Mouse (Mus musculus): ENCODE data around the gene Cbl. TPM values are rescaled to one million over a fixed set of nuclear protein-coding genes. Genes with fewer than 3 reads are reported as not detected.

Gene Cbl
- polyA plus RNA-seq, 1 experiment from 2014 or later = 22.9 TPM

DNA sequence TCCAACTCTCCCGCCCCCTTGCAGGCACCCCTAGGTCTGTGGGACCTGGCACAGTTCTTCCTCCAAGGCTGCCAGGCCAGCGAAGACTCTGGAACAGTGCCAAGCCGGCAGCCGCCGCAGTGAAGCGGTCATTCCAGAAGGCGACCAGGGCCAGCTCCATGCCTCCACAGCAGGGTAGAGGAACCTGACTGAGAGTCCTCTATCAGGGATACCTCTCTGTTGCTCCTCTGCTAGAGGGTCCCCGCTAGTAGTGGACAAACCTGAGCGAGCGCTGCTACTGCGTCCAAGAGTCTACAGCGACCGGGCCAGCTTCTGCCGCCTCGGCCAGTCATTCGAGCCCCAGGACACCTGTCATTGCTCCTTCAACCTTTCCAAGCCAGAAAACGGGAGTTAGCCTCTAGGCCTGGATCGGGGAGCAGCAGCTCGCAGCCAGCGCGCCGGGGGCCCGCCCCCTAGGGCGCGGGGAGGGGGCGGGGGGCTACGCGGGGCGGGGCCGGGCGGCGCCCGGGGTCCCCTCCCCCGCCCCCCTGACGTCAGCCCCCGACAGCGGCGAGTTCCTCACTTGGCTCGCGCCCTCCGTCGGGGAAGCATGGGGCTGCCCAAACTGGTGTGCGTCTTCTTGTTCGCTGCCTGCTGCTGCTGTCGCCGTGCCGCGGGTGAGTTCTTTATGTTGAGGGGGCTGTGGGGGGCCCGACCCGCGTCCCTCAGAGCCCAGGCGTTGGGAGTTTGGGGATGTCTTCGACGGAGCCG lies 99.6 kb downstream of the Cbl start, which contains the start of gene Mcam:
TSS of gene Mcam (plus strand) at position 369 of the 750 bp plus-strand sequence.
- peak; percentile 33 for ATAC-seq (replicated peaks; ENCODE audit: low FRiP score)

DNA sequence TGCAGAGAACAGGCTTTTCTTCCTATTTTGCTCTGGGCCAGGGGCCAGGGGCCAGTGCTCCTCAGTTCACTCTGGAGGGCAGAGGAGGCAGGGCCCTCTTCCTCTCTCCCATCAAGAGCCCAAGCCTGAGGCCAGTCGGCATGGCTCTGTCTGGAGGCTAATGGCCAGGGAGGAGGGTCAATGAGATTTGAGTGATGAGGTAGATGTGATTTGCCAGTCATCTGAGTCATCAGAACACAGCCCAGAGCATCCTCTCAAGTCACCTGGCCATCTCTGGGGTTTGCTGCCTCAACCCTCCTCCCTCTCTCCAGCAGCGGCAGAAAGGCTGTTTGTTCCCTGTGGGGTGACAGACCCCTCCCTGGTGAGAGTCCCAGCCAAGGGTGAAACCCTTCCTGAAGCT lies 100.6 kb downstream of the Cbl start:
- peak overlapping the region; percentile 29 for H3K9ac ChIP-seq
- WGBS = 0% methylated on average over 2 of the region's 2 CpGs
- ATAC-seq (replicated peaks; ENCODE audit: low FRiP score) = no peak

More for the DNA sequence above, 99.6 kb downstream of the Cbl start, which contains the start of gene Mcam:
- Histone ChIP-seq H3K4me3 (replicated peaks) (peak within 1 kb of the TSS; percentile 63), H3K9me3 (replicated peaks) (no peaks in the 10 kb centered on the region), H3K27ac (peak within 1 kb of the TSS; percentile 87), H3K4me1 (peaks cover 79% of the 10 kb centered on the region), H3K4me2 (peak within 1 kb of the TSS; percentile 92), H3K27me3 (peaks cover 7% of the 10 kb centered on the region), H3K36me3 (peaks cover 24% of the 10 kb centered on the region), H3K9ac (peak within 1 kb of the TSS; percentile 65)
- 0% methylated on average over 55 of the region's 55 CpGs for WGBS

DNA sequence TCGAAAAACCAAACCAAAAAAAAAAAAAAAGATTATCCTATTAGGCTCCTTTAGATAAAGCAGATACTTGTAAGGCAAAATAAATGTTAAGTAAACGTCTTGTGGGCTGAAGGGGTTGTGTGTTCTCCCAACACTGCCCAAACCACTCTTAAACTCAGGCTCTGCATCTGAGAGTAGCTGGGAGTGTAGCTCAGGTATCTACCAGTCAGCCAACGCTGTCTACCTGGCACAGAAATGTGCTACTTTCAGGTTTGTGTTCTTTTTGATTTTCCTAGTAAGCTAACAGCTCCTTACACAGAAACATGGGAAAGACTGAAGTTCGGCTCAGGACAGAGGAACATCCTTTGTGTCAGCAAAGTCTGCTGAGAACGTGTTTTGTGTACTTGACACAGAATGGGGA lies 101.6 kb downstream of the Cbl start:
- 0 out of 2 replicates have a peak overlapping the region, but pooled peaks have one; percentile 92 for H3K4me2 ChIP-seq
- WGBS = 69% methylated on average over 5 of the region's 5 CpGs

More for the DNA sequence above, 100.6 kb downstream of the Cbl start:
- H3K27me3 ChIP-seq = peaks cover 7% of the 10 kb centered on the region
- H3K36me3 ChIP-seq = peaks cover 14% of the 10 kb centered on the region
- H3K4me2 ChIP-seq = peak overlapping the region; percentile 92
- H3K9me3 ChIP-seq (replicated peaks) = no peaks in the 10 kb centered on the region
- peak overlapping the region; percentile 63 for H3K4me3 ChIP-seq (replicated peaks)
- H3K4me1 ChIP-seq = peaks cover 86% of the 10 kb centered on the region
- H3K27ac ChIP-seq = peak overlapping the region; percentile 87

DNA sequence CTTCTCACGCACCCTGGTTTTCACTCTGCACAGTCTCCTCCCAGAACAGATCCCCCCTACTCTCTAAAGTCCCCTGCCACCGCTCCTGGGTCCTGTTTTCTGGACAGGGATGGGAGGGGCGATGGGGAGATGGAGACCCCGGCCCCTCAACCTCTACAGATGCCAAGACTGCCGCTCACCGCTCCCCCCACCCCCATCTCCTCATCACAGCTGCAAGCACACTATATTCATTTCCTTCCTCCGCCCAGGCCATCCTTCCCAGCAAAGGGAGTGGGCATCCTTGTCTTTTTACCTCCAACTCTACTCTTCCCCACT lies 102.6 kb downstream of the Cbl start:
- Histone ChIP-seq H3K27me3 (peaks cover 7% of the 10 kb centered on the region), H3K9me3 (replicated peaks) (no peaks in the 10 kb centered on the region), H3K4me1 (peaks cover 80% of the 10 kb centered on the region), H3K4me2 (peak overlapping the region; percentile 70), H3K27ac (peak overlapping the region; percentile 90), H3K4me3 (replicated peaks) (no peak overlapping the region), H3K36me3 (no peaks in the 10 kb centered on the region), H3K9ac (no peak overlapping the region)
- no peak for ATAC-seq (replicated peaks; ENCODE audit: low FRiP score)
- 44% methylated on average over 7 of the region's 7 CpGs for WGBS

More for the DNA sequence above, 101.6 kb downstream of the Cbl start:
- Histone ChIP-seq H3K27me3 (peaks cover 7% of the 10 kb centered on the region), H3K9ac (no peak overlapping the region), H3K36me3 (peaks cover 6% of the 10 kb centered on the region; the same call in 1 of the 2 replicates), H3K4me3 (replicated peaks) (no peak overlapping the region), H3K9me3 (replicated peaks) (no peaks in the 10 kb centered on the region), H3K4me1 (peaks cover 81% of the 10 kb centered on the region), H3K27ac (peak overlapping the region; percentile 90)
- ATAC-seq (replicated peaks; ENCODE audit: low FRiP score) = no peak

DNA sequence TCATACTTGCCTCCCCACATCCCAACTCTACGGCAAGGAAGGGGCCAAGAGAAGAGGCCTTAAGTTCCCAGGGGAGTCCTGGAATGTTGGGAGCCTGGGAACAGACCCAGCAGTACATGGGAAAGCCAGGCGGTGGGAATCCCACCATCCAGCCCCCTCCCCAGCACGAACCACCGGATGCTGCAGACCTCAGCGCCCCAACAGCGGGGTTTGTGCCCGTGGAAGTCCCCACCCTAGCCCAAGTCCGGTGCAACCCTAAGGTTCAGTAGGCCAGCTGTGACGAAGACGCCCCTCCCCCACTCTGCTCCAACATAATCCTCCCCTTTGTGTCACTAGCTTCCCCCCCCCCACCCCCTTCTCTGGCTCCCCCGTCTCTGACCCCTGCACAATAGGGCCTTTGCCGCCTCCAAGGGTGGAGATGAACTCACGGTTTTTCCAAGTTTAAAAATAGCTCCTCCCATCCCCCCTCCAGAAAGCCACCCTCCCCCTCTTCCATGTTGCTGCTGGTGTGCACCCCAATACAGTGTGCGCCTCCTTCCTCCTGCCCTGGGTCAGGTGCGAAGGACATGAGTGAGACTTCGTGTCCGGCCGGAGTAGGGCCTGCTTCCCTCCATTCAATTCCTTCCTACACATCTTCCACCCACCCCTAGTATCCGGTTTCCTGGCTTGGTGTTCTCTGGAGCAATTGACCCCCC lies 103.1 kb downstream of the Cbl start:
- H3K27me3 ChIP-seq = peaks cover 7% of the 10 kb centered on the region
- peak overlapping the region; percentile 70 for H3K4me2 ChIP-seq
- H3K27ac ChIP-seq = peak overlapping the region; percentile 90
- 18% methylated on average over 19 of the region's 19 CpGs for WGBS
- peaks cover 80% of the 10 kb centered on the region for H3K4me1 ChIP-seq
- H3K9ac ChIP-seq = no peak overlapping the region
- peak overlapping the region; percentile 37 for H3K4me3 ChIP-seq (replicated peaks)
- no peaks in the 10 kb centered on the region for H3K9me3 ChIP-seq (replicated peaks)
- ATAC-seq (replicated peaks; ENCODE audit: low FRiP score) = peak; percentile 28; the same call in 1 of the 2 replicates
- no peaks in the 10 kb centered on the region for H3K36me3 ChIP-seq

DNA sequence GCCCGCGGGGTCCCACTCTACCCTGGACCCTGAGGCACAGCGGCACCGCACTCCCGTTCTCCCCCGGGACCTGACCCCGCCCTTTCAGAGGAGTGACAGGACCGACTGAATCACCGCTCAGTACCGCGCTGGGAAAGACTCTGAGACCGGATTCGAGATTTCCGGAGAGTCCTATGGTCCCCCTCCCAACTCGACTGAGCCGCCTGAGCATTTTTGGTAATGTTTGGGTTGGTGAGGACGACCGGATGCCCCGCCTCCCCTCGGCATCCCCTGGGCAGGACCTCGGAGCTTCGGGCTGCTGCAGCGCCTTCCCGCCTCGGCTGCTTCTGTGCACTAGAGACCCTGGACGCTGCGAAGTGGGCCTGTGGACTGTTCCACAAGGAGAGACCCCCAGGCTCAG lies 103.8 kb downstream of the Cbl start:
- Histone ChIP-seq H3K27ac (peak overlapping the region; percentile 90), H3K27me3 (peaks cover 7% of the 10 kb centered on the region)
- peak; percentile 50 for ATAC-seq (replicated peaks; ENCODE audit: low FRiP score)

GRCm38 (mm10) chr9:44129633-44130032 lies 104.2 kb downstream of the Cbl start:
- H3K9ac ChIP-seq = peak overlapping the region; percentile 44
- peaks cover 7% of the 10 kb centered on the region for H3K27me3 ChIP-seq
- H3K4me1 ChIP-seq = peaks cover 80% of the 10 kb centered on the region
- no peaks in the 10 kb centered on the region for H3K9me3 ChIP-seq (replicated peaks)
- peak overlapping the region; percentile 70 for H3K4me2 ChIP-seq
- ATAC-seq (replicated peaks; ENCODE audit: low FRiP score) = no peak
- 9% methylated on average over 9 of the region's 9 CpGs for WGBS
- H3K4me3 ChIP-seq (replicated peaks) = peak overlapping the region; percentile 37
- peak overlapping the region; percentile 90 for H3K27ac ChIP-seq
- no peaks in the 10 kb centered on the region for H3K36me3 ChIP-seq

More for the DNA sequence above, 103.8 kb downstream of the Cbl start:
- peak overlapping the region; percentile 44 for H3K9ac ChIP-seq
- no peaks in the 10 kb centered on the region for H3K36me3 ChIP-seq
- H3K4me3 ChIP-seq (replicated peaks) = peak overlapping the region; percentile 37
- peak overlapping the region; percentile 70 for H3K4me2 ChIP-seq
- peaks cover 80% of the 10 kb centered on the region for H3K4me1 ChIP-seq
- WGBS = under 1% methylated on average over 27 of the region's 27 CpGs
- H3K9me3 ChIP-seq (replicated peaks) = no peaks in the 10 kb centered on the region

GRCm38 (mm10) chr9:44127351-44127801 lies 106.5 kb downstream of the Cbl start:
- Histone ChIP-seq H3K36me3 (no peaks in the 10 kb centered on the region), H3K27me3 (no peaks in the 10 kb centered on the region), H3K9ac (no peak overlapping the region), H3K4me1 (peaks cover 58% of the 10 kb centered on the region), H3K9me3 (replicated peaks) (no peaks in the 10 kb centered on the region), H3K27ac (peak overlapping the region; percentile 33), H3K4me2 (no peak overlapping the region), H3K4me3 (replicated peaks) (no peak overlapping the region)
- WGBS = 54% methylated on average over 3 of the region's 3 CpGs
- ATAC-seq (replicated peaks; ENCODE audit: low FRiP score) = no peak

- no peaks in the 10 kb centered on the region for H3K36me3 ChIP-seq
- H3K4me1 ChIP-seq = peaks cover 53% of the 10 kb centered on the region
- WGBS = 85% methylated on average over 3 of the region's 3 CpGs
- peak overlapping the region; percentile 76 for H3K27ac ChIP-seq
- H3K27me3 ChIP-seq = no peaks in the 10 kb centered on the region
- H3K9ac ChIP-seq = no peak overlapping the region
- no peak for ATAC-seq (replicated peaks; ENCODE audit: low FRiP score)
- H3K4me2 ChIP-seq = no peak overlapping the region
- H3K9me3 ChIP-seq (replicated peaks) = no peaks in the 10 kb centered on the region
- no peak overlapping the region for H3K4me3 ChIP-seq (replicated peaks)
Measured at GRCm38 (mm10) chr9:44126746-44127145, 107.1 kb downstream of the Cbl start.

GRCm38 (mm10) chr9:44125546-44126428 lies 108.1 kb downstream of the Cbl start:
- no peaks in the 10 kb centered on the region for H3K36me3 ChIP-seq
- H3K4me2 ChIP-seq = peak overlapping the region; percentile 39
- 0 out of 2 replicates have a peak overlapping the region, but pooled peaks have one; percentile 8 for H3K9ac ChIP-seq
- ATAC-seq (replicated peaks; ENCODE audit: low FRiP score) = peak; percentile 52; the same call in 1 of the 2 replicates
- 24% methylated on average over 18 of the region's 18 CpGs for WGBS
- peak overlapping the region; percentile 76 for H3K27ac ChIP-seq
- no peaks in the 10 kb centered on the region for H3K27me3 ChIP-seq
- H3K9me3 ChIP-seq (replicated peaks) = no peaks in the 10 kb centered on the region
- no peak overlapping the region for H3K4me3 ChIP-seq (replicated peaks)
- peaks cover 44% of the 10 kb centered on the region for H3K4me1 ChIP-seq

DNA sequence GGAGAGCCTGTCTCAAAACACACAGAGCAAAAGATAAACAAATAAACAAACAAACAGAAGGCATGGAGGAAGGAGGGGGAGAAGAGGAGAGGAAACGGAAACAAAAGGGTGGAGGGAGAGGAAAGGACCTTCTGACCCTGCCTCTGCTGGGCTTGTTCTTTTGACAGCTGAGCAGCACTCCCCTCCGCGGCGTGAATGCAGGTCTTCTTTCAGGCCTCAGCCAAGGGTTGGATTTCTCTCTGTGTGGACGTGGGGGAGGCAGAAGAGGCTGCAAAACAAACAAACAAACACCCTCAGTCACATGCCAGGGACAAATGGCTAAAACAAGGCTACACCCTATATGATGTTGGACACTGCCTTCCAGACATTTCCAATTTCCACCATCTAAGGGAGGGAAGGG lies 108.8 kb downstream of the Cbl start:
- 12% methylated on average over 5 of the region's 5 CpGs for WGBS
- Histone ChIP-seq H3K9ac (no peak overlapping the region), H3K4me1 (peaks cover 36% of the 10 kb centered on the region), H3K27ac (peak overlapping the region; percentile 69), H3K27me3 (no peaks in the 10 kb centered on the region), H3K4me2 (0 out of 2 replicates have a peak overlapping the region, but pooled peaks have one; percentile 9), H3K9me3 (replicated peaks) (no peaks in the 10 kb centered on the region), H3K36me3 (no peaks in the 10 kb centered on the region), H3K4me3 (replicated peaks) (no peak overlapping the region)
- ATAC-seq (replicated peaks; ENCODE audit: low FRiP score) = no peak; the same call in 1 of the 2 replicates

All from kidney, embryonic 15.5 days (tissue).